Mouse (Mus musculus) left cerebral cortex, adult 8-10 months (tissue): Measurements from ENCODE around the gene Lck. TPM values are rescaled to one million over a fixed set of nuclear protein-coding genes. Genes with fewer than 3 reads are reported as not detected.
A peak's percentile ranks its signal among the peaks of the same experiment; 100 is the strongest.

Experiments used
- DNase-seq, 2 experiments: peaks; one replicate each; pipeline ENCODE4 v3.0.0; 2022; ENCODE audit warnings: low spot score in 2 of 2
- microRNA-seq, 2 experiments: library from miRNA; unstranded; fragments of <30 nt; microRNA quantifications; one replicate each; pipeline ENCODE4 v1.2.0; 2022
- total RNA-seq, 4 experiments: library from RNA; stranded (reverse); gene quantifications; 2 replicates each; pipeline ENCODE4 v1.2.4; 2022

The Lck gene
- total RNA-seq, 4 experiments from 2014 or later: 2.3 to 4.5 (median 3.8) TPM

DNA sequence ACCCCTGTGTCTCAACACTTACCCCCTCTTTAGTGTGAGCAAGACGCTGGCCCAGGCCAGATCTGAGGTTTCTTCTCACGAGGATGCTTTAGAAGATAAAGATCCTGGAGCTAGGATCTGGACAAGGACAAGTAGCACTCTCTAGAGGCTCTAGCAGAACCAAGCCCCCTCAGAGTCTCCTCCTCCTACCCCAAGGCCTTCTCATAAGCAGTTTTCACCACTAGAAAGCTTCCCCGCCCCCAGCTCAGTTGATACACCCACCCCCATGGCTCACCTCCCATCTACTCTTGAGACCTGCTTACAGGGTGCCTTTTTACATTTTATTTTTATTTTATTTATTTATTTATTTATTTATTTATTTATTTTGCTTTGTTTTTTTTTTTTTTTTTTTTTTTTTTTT, 63.8 kb downstream of the Lck start:
- DNase-seq: no peak

DNA sequence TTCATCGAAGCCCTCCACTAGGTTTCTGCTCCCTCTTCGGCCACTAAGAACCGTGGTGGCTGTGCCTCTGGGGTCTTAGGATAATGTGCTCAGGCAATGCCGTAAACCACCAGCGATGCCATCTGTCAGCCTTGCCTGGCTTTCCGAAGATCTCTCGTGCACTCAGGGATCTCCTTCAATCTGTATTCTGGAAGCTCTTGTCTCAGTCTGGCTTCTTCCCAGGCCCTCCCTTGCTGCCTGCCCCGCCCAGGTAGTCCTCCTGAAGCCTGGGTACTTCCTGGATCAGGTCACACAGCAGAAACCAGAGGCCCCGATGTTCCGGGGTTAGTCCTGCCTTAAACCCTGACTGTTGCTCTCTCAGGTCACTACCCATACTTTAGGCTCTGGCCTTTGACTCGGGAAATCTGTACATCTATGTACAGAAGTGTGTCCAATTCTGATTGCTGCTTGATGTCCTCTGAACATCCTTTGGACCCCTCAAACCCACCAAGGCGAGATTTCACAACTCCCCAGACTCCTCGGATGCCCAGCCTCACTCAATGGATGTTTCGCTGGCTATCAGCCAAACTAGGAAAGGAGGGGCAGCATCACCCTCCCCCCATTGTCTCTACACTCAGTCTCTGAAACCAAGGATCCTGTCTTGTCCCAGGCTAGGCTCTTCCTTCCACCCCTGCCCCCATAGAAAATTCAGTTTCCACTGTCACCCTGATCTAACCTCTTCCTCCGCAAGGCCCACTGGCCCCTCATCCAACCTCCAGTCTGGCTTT, 64.4 kb downstream of the Lck start:
- no peak for DNase-seq

DNA sequence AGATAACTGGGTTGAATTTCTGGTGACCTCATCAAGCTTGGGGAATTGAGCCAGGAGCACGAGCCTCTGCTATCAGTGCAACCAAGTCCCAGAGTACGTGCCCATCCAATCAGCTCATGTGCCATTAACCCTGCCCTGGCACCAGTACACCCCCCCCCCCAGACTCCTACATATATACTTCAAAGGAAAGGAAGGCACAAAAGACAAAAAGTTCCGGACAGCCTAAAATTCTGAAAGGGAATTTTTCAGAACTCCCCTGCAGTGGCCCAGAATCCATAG, 65.3 kb downstream of the Lck start:
- no peak for DNase-seq

DNA sequence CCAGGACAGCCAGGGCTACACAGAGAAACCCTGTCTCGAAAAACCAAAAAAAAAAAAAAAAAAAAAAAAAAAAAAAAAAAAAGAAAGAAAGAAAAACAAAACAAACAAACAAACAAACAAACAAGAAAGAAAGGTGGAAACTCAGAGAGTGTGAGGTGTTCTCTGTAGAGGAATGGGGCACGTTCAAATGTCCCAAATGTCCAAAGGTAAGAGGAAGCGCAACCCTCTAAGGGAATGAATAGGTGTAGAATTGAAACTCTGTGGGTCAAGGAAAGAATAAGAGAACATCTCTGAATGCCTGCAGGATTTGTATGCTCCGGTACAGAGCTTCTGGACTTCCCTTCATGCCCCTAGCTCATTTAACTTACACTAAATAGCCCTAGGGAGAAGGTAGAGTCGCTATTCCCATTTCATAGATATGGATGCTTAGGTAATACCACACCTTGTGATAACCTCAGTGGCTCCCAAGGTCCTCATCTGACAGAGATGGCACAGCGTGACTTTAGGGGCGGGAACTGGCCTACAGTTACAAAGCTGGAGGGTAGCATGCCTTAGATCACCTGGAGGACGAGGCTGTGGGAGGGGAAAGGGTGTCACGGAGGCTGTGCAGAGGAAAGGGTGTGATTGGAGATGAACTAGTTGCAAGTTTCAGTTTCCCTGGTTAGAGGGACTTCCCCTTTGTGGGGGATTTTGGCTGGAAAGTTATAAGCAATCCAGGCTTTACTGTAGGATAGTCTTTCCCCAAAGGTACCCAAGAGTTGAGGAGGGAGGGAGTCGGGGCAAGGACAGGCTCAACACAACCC, 65.8 kb downstream of the Lck start:
- no peak for DNase-seq

DNA sequence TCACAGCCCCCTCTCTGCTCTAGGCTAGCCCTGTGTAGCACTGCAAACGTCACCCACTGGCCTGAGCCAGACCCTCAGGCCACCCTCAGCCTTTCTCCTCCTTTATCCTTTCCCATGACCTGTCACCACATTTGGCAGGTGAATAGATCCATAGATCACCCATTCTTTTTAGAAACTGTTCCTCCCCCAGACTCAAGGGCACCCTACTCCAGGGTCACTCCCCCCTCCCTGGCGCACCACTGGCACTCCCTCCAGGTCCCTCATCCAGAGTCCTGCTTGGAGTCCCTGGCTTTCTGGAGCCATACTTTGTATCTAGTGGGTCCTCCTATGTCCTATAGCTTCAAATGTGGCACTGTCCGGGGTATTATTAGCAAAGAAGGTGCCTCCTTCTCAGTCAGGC, 67.9 kb downstream of the Lck start:
- DNase-seq: no peak

DNA sequence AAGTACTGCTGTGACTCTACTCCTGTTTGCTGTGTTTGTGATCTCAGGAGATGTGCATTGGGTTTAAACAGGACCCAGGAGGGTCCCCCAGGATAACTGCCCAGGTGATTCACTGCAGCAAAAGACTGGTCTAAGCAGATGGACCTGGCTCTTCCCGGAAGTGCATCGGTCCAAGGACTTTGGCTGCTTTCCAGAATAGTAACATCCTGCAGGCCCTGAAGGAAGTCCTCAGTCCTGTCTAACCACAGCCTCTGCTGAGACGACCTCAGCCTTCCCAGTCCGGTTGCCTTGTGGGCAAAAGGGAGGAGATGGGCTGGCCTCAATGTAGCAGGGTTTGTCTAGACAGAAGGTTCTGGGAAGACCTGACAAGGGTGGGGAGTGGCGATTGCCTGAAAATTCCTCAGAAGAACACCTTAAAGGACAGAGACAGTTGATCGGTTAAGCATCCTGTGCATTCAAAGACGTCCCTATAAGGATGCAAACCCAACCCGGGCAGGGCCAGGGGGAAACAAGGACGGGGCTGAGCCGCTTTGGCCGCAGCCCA, 70.5 kb downstream of the Lck start:
- no peak for DNase-seq

DNA sequence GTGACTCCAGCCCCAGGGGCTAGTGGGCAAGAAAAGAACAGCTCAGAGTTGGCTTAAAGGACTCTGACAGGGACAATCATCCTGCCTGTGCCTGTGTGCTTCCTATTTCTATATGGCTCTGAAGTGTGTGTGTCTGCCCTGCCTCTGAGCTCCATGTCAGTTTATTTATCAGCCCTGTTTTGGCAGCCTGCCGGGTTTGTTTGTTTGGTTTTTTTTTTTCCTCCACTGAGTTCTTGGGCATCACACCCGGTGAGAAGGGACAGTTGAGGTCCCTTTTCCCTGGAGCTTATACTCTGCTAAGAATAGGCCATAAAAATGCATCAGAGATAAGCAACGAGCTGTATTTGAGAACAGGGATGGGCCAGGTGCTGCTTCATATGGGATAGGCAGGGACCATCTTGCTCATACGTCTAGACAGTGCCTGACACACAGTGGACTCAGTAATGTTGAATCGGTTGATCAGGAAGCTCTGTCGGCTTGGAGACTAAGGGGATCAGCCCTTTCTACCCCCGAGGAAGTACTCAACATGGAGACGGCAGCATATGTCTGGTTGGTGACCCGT, 71.0 kb downstream of the Lck start:
- no peak for DNase-seq

DNA sequence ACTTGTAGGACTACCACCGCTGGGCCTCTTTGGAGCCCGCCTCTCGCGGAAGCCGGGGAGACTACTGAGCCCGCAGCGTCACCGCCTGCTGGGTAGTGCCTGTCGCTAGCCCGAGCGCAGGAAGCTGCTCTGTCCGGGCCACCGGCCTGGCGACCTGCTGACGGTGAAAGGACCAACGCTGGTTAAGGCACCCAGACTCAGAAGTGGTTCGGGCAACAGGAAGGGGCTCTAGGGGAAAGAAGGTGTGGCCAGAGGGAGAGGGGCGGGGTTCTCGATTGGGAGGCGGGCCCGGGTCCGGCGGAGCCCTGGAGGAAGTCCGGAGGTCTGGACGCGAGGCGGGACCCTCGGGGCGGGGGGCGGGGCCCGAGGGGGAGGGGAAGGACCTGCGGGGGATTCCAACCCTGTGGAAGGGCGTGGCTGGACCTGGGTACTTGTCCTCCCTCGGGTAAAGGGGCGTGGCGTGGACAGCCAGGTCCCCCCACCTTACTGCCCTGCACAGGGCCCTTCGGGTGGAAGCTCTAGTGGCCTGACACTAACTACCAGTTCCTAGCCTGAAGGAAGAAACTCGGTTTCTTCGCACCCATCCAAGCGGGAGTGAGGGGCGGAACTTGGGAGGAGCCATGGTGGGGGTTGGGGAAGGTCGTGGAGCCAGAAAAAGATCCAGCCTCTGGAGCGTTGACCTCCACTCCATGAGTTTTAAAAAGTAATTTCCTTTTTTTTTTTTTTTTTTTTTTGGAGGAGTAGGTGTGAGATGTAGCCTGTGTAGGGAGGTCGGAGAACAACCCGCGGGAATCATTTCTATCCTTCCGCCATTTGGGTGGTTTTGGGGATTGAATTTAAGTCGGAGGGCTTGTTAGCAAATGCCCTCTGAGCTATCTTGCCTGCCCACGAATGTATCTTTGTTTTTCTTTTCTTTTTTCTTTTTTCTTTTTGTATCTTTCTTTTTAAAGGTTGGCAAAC, 72.6 kb downstream of the Lck start:
- DNase-seq: peak; percentile 36 to 42

GRCm38 (mm10) chr4:129500017-129500416, 73.4 kb downstream of the Lck start:
- no peak for DNase-seq

GRCm38 (mm10) chr4:129498941-129499340, 74.5 kb downstream of the Lck start:
- DNase-seq: no peak

Small RNA genes lying within 50 kb of the gene (microRNA-seq; reads per million reads assigned to microRNA genes)
- gene Mir8119: 0 reads per million in 2 experiments

Other genes starting within 250 kb of the Lck start
- gene Rbbp4, start 238.3 kb downstream of the Lck start, total RNA-seq: 100 to 1,000 TPM; 123 to 128 (median 127) TPM
- gene Zbtb8os, start 237.9 kb downstream of the Lck start, total RNA-seq: 10 to 100 TPM; 28.6 to 40.7 (median 32.0) TPM
- gene Zbtb8a, start 195.5 kb downstream of the Lck start, total RNA-seq: 1 to 10 TPM; 4.6 to 7.3 (median 5.2) TPM
- 1 to 10 TPM; 4.6 to 5.2 (median 4.8) TPM for gene Zbtb8b, start 132.8 kb downstream of the Lck start, total RNA-seq
- gene Bsdc1, start 112.1 kb downstream of the Lck start, total RNA-seq: 10 to 100 TPM; 54.0 to 70.8 (median 55.5) TPM
- gene Tssk3, start 82.6 kb downstream of the Lck start, total RNA-seq: under 1 TPM; 0.38 to 0.60 (median 0.46) TPM
- not detected for gene Fam229a, start 82.5 kb downstream of the Lck start, total RNA-seq
- gene Marcksl1, start 60.1 kb downstream of the Lck start, total RNA-seq: 10 to 100 TPM; 37.4 to 69.7 (median 61.1) TPM
- 10 to 100 TPM; 22.3 to 28.6 (median 25.9) TPM for gene Hdac1, start 30.9 kb downstream of the Lck start, total RNA-seq
- 1 to 10 TPM in 3 of 4 experiments, not detected in 1; 1.0 to 1.4 (median 1.1) TPM for gene Fam167b, start 4.9 kb upstream of the Lck start, total RNA-seq
- gene Eif3i, start 27.0 kb upstream of the Lck start, total RNA-seq: 100 to 1,000 TPM; 120 to 131 (median 124) TPM
- 10 to 100 TPM; 86.5 to 90.9 (median 89.3) TPM for gene Tmem234, start 27.0 kb upstream of the Lck start, total RNA-seq
- gene Dcdc2b, start 40.6 kb upstream of the Lck start, total RNA-seq: 1 to 10 TPM; 2.2 to 4.9 (median 3.9) TPM
- 10 to 100 TPM; 25.7 to 38.1 (median 32.2) TPM for gene Iqcc, start 45.5 kb upstream of the Lck start, total RNA-seq
- 10 to 100 TPM; 46.9 to 51.5 (median 49.4) TPM for gene Ccdc28b, start 50.3 kb upstream of the Lck start, total RNA-seq
- 10 to 100 TPM; 31.6 to 42.4 (median 37.2) TPM for gene Txlna, start 67.4 kb upstream of the Lck start, total RNA-seq
- 10 to 100 TPM; 86.1 to 96.3 (median 94.1) TPM for gene Kpna6, start 99.1 kb upstream of the Lck start, total RNA-seq
- 10 to 100 TPM; 11.5 to 13.4 (median 12.7) TPM for gene Tmem39b, start 123.2 kb upstream of the Lck start, total RNA-seq
- 10 to 100 TPM; 89.9 to 93.5 (median 91.2) TPM for gene Khdrbs1, start 168.7 kb upstream of the Lck start, total RNA-seq
- gene Ptp4a2, start 237.6 kb upstream of the Lck start, total RNA-seq: 100 to 1,000 TPM; 128 to 154 (median 142) TPM